Mouse (Mus musculus): ENCODE results near the gene Cdh18. TPM values are rescaled to one million over a fixed set of nuclear protein-coding genes. Genes with fewer than 3 reads are reported as not detected.

The Cdh18 gene
- polyA plus RNA-seq, 1 experiment = not detected

GRCm38 (mm10) chr15:23403792-23404191, 855.0 kb downstream of the Cdh18 start:
- no peaks in the 10 kb centered on the region for H3K4me1 ChIP-seq (ENCODE audit: control insufficient read depth, insufficient read depth, low read length)
- no peak overlapping the region for H3K27ac ChIP-seq (ENCODE audit: control insufficient read depth, insufficient read depth, low read depth, low read length, poor library complexity)
- H3K4me3 ChIP-seq (replicated peaks; ENCODE audit: control insufficient read depth, low read depth, low read length) = no peak overlapping the region
- 86% methylated on average over 2 of the region's 2 CpGs for WGBS
- TF ChIP-seq POLR2A (IDR thresholded peaks at IDR 0.05; ENCODE audit: borderline replicate concordance, control insufficient read depth, low read depth, low read length) (no peak), CTCF (IDR thresholded peaks at IDR 0.05; ENCODE audit: control insufficient read depth, insufficient read depth, low read length) (no peak)

GRCm38 (mm10) chr15:23408256-23408655, 859.4 kb downstream of the Cdh18 start:
- Histone ChIP-seq H3K4me1 (ENCODE audit: control insufficient read depth, insufficient read depth, low read length) (no peaks in the 10 kb centered on the region), H3K27ac (ENCODE audit: control insufficient read depth, insufficient read depth, low read depth, low read length, poor library complexity) (no peak overlapping the region), H3K4me3 (replicated peaks; ENCODE audit: control insufficient read depth, low read depth, low read length) (no peak overlapping the region)
- TF ChIP-seq CTCF (IDR thresholded peaks at IDR 0.05; ENCODE audit: control insufficient read depth, insufficient read depth, low read length) = no peak
- 79% methylated on average over 1 of the region's 1 CpGs for WGBS

GRCm38 (mm10) chr15:23416450-23417080, 867.7 kb downstream of the Cdh18 start:
- 66% methylated on average over 5 of the region's 5 CpGs for WGBS
- no peak for TF ChIP-seq CTCF (IDR thresholded peaks at IDR 0.05; ENCODE audit: control insufficient read depth, insufficient read depth, low read length)
- TF ChIP-seq POLR2A (IDR thresholded peaks at IDR 0.05; ENCODE audit: borderline replicate concordance, control insufficient read depth, low read depth, low read length) = no peak
- Histone ChIP-seq H3K4me3 (replicated peaks; ENCODE audit: control insufficient read depth, low read depth, low read length) (no peak overlapping the region), H3K4me1 (ENCODE audit: control insufficient read depth, insufficient read depth, low read length) (no peaks in the 10 kb centered on the region), H3K27ac (ENCODE audit: control insufficient read depth, insufficient read depth, low read depth, low read length, poor library complexity) (no peak overlapping the region)

- TF ChIP-seq POLR2A (IDR thresholded peaks at IDR 0.05; ENCODE audit: borderline replicate concordance, control insufficient read depth, low read depth, low read length) = no peak
- TF ChIP-seq CTCF (IDR thresholded peaks at IDR 0.05; ENCODE audit: control insufficient read depth, insufficient read depth, low read length) = no peak
- Histone ChIP-seq H3K4me1 (ENCODE audit: control insufficient read depth, insufficient read depth, low read length) (no peaks in the 10 kb centered on the region), H3K4me3 (replicated peaks; ENCODE audit: control insufficient read depth, low read depth, low read length) (no peak overlapping the region), H3K27ac (ENCODE audit: control insufficient read depth, insufficient read depth, low read depth, low read length, poor library complexity) (no peak overlapping the region)
Observed at GRCm38 (mm10) chr15:23418158-23418557, 869.3 kb downstream of the Cdh18 start.

GRCm38 (mm10) chr15:23420010-23420409, 871.2 kb downstream of the Cdh18 start:
- WGBS = 59% methylated on average over 3 of the region's 3 CpGs
- no peak for TF ChIP-seq POLR2A (IDR thresholded peaks at IDR 0.05; ENCODE audit: borderline replicate concordance, control insufficient read depth, low read depth, low read length)
- TF ChIP-seq CTCF (IDR thresholded peaks at IDR 0.05; ENCODE audit: control insufficient read depth, insufficient read depth, low read length) = no peak
- Histone ChIP-seq H3K4me1 (ENCODE audit: control insufficient read depth, insufficient read depth, low read length) (no peaks in the 10 kb centered on the region), H3K4me3 (replicated peaks; ENCODE audit: control insufficient read depth, low read depth, low read length) (no peak overlapping the region), H3K27ac (ENCODE audit: control insufficient read depth, insufficient read depth, low read depth, low read length, poor library complexity) (no peak overlapping the region)

- 67% methylated on average over 5 of the region's 5 CpGs for WGBS
- no peaks in the 10 kb centered on the region for H3K4me1 ChIP-seq (ENCODE audit: control insufficient read depth, insufficient read depth, low read length)
- H3K4me3 ChIP-seq (replicated peaks; ENCODE audit: control insufficient read depth, low read depth, low read length) = no peak overlapping the region
- TF ChIP-seq POLR2A (IDR thresholded peaks at IDR 0.05; ENCODE audit: borderline replicate concordance, control insufficient read depth, low read depth, low read length) (no peak), CTCF (IDR thresholded peaks at IDR 0.05; ENCODE audit: control insufficient read depth, insufficient read depth, low read length) (no peak)
- H3K27ac ChIP-seq (ENCODE audit: control insufficient read depth, insufficient read depth, low read depth, low read length, poor library complexity) = no peak overlapping the region
Observed at GRCm38 (mm10) chr15:23430021-23430420, 881.2 kb downstream of the Cdh18 start.

GRCm38 (mm10) chr15:23448542-23448941, 899.7 kb downstream of the Cdh18 start:
- Histone ChIP-seq H3K4me1 (ENCODE audit: control insufficient read depth, insufficient read depth, low read length) (no peaks in the 10 kb centered on the region), H3K4me3 (replicated peaks; ENCODE audit: control insufficient read depth, low read depth, low read length) (no peak overlapping the region), H3K27ac (ENCODE audit: control insufficient read depth, insufficient read depth, low read depth, low read length, poor library complexity) (no peak overlapping the region)
- TF ChIP-seq CTCF (IDR thresholded peaks at IDR 0.05; ENCODE audit: control insufficient read depth, insufficient read depth, low read length) = no peak
- TF ChIP-seq POLR2A (IDR thresholded peaks at IDR 0.05; ENCODE audit: borderline replicate concordance, control insufficient read depth, low read depth, low read length) = no peak
- WGBS = 67% methylated on average over 1 of the region's 1 CpGs

- Histone ChIP-seq H3K27ac (ENCODE audit: control insufficient read depth, insufficient read depth, low read depth, low read length, poor library complexity) (no peak overlapping the region), H3K4me1 (ENCODE audit: control insufficient read depth, insufficient read depth, low read length) (no peaks in the 10 kb centered on the region), H3K4me3 (replicated peaks; ENCODE audit: control insufficient read depth, low read depth, low read length) (no peak overlapping the region)
- 57% methylated on average over 9 of the region's 9 CpGs for WGBS
- TF ChIP-seq CTCF (IDR thresholded peaks at IDR 0.05; ENCODE audit: control insufficient read depth, insufficient read depth, low read length) = no peak
- no peak for TF ChIP-seq POLR2A (IDR thresholded peaks at IDR 0.05; ENCODE audit: borderline replicate concordance, control insufficient read depth, low read depth, low read length)
Observed at GRCm38 (mm10) chr15:23452098-23452625, 903.3 kb downstream of the Cdh18 start.

GRCm38 (mm10) chr15:23453331-23453730, 904.5 kb downstream of the Cdh18 start:
- Histone ChIP-seq H3K27ac (ENCODE audit: control insufficient read depth, insufficient read depth, low read depth, low read length, poor library complexity) (no peak overlapping the region), H3K4me3 (replicated peaks; ENCODE audit: control insufficient read depth, low read depth, low read length) (no peak overlapping the region), H3K4me1 (ENCODE audit: control insufficient read depth, insufficient read depth, low read length) (no peaks in the 10 kb centered on the region)
- TF ChIP-seq CTCF (IDR thresholded peaks at IDR 0.05; ENCODE audit: control insufficient read depth, insufficient read depth, low read length) (no peak), POLR2A (IDR thresholded peaks at IDR 0.05; ENCODE audit: borderline replicate concordance, control insufficient read depth, low read depth, low read length) (no peak)
- WGBS = 74% methylated on average over 6 of the region's 6 CpGs
